Mouse (Mus musculus) heart, postnatal 10 days (tissue): ENCODE data around the gene Spam1. TPM values are rescaled to one million over a fixed set of nuclear protein-coding genes. Genes with fewer than 3 reads are reported as not detected.

Source experiments
- DNase-seq, 2 experiments: peaks; one replicate each; pipeline ENCODE4 v3.0.0; 2021
- intact Hi-C: fragments of 180-260 bp; cut with DNase I; formaldehyde crosslinking; loops from one replicate; pipeline ENCODE4 v1.15.1; 2025
- total RNA-seq, 2 experiments: library from RNA; stranded (reverse); gene quantifications; 2 replicates each; pipeline ENCODE4 v1.2.3; 2021

Spam1 gene
- total RNA-seq, result not detected

DNA sequence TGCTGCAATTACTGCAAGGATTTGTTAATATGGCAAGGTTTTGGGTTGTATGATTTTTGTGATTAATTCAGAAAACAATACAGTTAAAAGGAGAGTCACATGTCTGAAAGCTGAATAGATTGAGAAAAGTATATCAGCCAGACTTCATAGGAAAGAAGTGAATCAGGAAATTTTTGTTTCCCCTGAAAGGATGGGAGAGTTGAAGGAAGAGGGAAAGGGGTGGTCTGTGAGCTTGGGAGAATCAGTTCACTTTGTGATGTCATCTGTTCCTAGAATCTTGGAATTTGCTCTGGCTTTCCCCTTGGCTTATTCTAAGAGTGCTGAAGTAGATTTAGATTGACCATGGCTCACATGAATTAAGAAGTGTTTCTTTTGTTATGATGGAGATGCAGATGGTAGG, at the start of gene Spam1:
Spam1 (plus strand) TSS at position 301 of the 400 bp plus-strand sequence.
- intact Hi-C loops, result no loop called here
- no peak for DNase-seq

GRCm38 (mm10) chr6:24748029-24748428, 43.0 kb upstream of the Spam1 start, which contains the start of gene Hyal4:
Hyal4 (plus strand) TSS chr6:24748329.
- intact Hi-C loops, result no loop called here
- no peak for DNase-seq

GRCm38 (mm10) chr6:24759281-24759680, 31.7 kb upstream of the Spam1 start:
- no peak for DNase-seq
- intact Hi-C loops, result no loop called here

- intact Hi-C loops, result no loop called here
- DNase-seq, result no peak
Measured at GRCm38 (mm10) chr6:24766261-24766660, 24.7 kb upstream of the Spam1 start.

GRCm38 (mm10) chr6:24779182-24779581, 11.8 kb upstream of the Spam1 start:
- intact Hi-C loops, result no loop called here

GRCm38 (mm10) chr6:24822070-24822469, 31.1 kb downstream of the Spam1 start:
- no peak for DNase-seq
- intact Hi-C loops, result no loop called here

More at GRCm38 (mm10) chr6:24779182-24779581, 11.8 kb upstream of the Spam1 start:
- DNase-seq, result no peak

Other genes with a start within 250 kb of the Spam1 start
- gene Lmod2, start 193.4 kb upstream of the Spam1 start, total RNA-seq, result 100 to 1,000 TPM; 278 to 346 TPM
- 10 to 100 TPM; 35.1 to 36.4 TPM for gene Wasl, start 126.2 kb upstream of the Spam1 start, total RNA-seq
- gene Hyal6, start 57.9 kb upstream of the Spam1 start, total RNA-seq, result not detected
- gene Hyal4, start 42.9 kb upstream of the Spam1 start, total RNA-seq, result not detected
- gene Hyal5, start 66.8 kb downstream of the Spam1 start, total RNA-seq, result not detected
- under 1 TPM; 0.10 to 0.12 TPM for gene Tmem229a, start 165.1 kb downstream of the Spam1 start, total RNA-seq